In the genomic region with DNA sequence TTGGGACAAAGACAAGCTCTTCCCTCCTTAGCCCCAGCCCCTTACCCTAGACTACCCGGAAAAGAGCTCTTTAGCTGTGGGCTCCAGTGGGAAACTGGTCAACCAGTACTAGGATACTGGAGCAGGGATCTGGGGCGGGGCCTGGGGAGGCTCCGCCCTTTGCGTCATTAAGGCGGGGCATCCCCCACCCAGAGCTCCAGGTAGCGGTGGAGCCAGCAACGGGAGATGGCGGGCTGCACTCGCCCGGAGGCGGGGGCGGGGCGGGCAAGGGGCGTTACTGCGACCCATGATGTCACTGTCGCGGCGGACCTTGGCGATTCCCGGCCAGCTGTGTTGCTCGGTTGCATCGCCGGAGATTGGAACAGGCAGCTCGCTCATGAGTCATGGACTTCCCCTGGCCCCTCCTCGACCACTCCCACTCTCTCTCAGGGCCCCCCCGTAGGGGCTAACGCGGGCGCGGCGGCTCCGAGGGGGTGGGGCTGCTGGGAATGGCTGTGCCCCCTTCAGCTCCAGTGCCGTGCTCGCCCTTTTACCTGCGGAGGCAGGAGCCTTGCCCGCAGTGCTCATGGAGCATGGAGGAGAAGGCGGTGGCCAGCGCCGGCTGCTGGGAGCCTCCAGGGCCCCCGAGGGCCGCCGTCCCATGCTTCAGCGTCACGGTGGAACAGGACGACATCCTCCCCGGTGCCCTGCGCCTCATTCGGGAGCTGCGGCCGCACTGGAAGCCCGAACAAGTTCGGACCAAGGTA, we compare ENCODE assay signal across 8 mouse cellular contexts. TPM values are rescaled to one million over a fixed set of nuclear protein-coding genes. Genes with fewer than 3 reads are reported as not detected.
A peak's percentile ranks its signal among the peaks of the same experiment; 100 is the strongest.
DNase-seq lines count a peak whose midpoint lies in the region; ATAC-seq lines count a peak whose summit lies in the region.

Gene Etnk2 (plus strand): TSS at position 297 of the 746 bp plus-strand sequence.

- peak; percentile 83 for DNase-seq in WW6 (ENCODE audit: low read depth, low spot score)
- peak; percentile 55 to 77 for DNase-seq in cerebellum, postnatal 4 days (ENCODE audit: low spot score in 2 of 2)
- DNase-seq in gastrocnemius, adult 8-10 months (ENCODE audit: low spot score in 2 of 2): peak; percentile 51 to 56
- DNase-seq in hindlimb bud, embryonic 11.5 days (ENCODE audit: extremely low spot score, low read depth, low spot score): peak; percentile 35
- DNase-seq in left cerebral cortex, postnatal 10 days (ENCODE audit: extremely low spot score in 1 of 2, low spot score in 2 of 2): peak; percentile 54 to 86
- DNase-seq in right cerebral cortex, postnatal 36 days (ENCODE audit: low spot score in 2 of 2): peak; percentile 61 to 64

- ATAC-seq in megakaryocyte progenitor cell, adult 5-6 weeks (replicated peaks; ENCODE audit: poor library complexity): peak; percentile 61
- ATAC-seq in inflammation-experienced regulatory T-cells, adult 6 months: no peak

- intact Hi-C loops in left cerebral cortex, postnatal 10 days (cut with DNase I): no loop called here

RNA-seq across cellular contexts. Expression of gene Etnk2, which starts in this region (rescaled TPM):
- under 1 TPM in 3 of 4 experiments, not detected in 1; 0.15 to 0.64 (median 0.40) TPM for total RNA-seq in gastrocnemius, adult 8-10 months (2022)
- total RNA-seq in left cerebral cortex, postnatal 10 days (2021): 10 to 100 TPM in 1 of 2 experiments, 1 to 10 TPM in 1; 6.0 to 10.2 TPM
- not detected in 2 replicates for total RNA-seq in megakaryocyte progenitor cell, adult 5-6 weeks (2015)
- not detected in 2 replicates for total RNA-seq in megakaryocyte progenitor cell, adult 5-6 weeks (2017)
- polyA plus RNA-seq in inflammation-experienced regulatory T-cells, adult 6 months (2017; shearing (Covaris generic)): not detected

Comparison
In these comparisons a context has a peak if more than half of its experiments do, and no peak if none do; other contexts are left out.
1. RNA of gene Etnk2 (total RNA-seq): 6.0 to 10.2 TPM in left cerebral cortex, postnatal 10 days; 0.15 to 0.64 TPM in gastrocnemius, adult 8-10 months and not detected in megakaryocyte progenitor cell, adult 5-6 weeks; every median in the first group is over 4 times any median in the second.
2. Peak in DNase-seq in gastrocnemius, adult 8-10 months; RNA of the gene not detected or under 1 TPM.
3. Peak in ATAC-seq in megakaryocyte progenitor cell, adult 5-6 weeks; RNA of the gene not detected or under 1 TPM.
4. Peak in every context shown above with its lines, with median percentiles within 50 percentile points of each other: DNase-seq.